Mouse (Mus musculus) MEL (cell line): ENCODE measurements around the gene Arhgap1. TPM values are rescaled to one million over a fixed set of nuclear protein-coding genes. Genes with fewer than 3 reads are reported as not detected.

Experiments used
- DNase-seq: peaks from one replicate; pipeline ENCODE4 v3.0.0; 2011; ENCODE audit warnings: low read depth, low spot score
- H3K27ac ChIP-seq: 2 replicates; pipeline ENCODE4 v1.5.1; 2012; ENCODE audit warnings: low read depth, mild to moderate bottlenecking, control low read depth, low read length, moderate library complexity; ENCODE audit not compliant: control insufficient read depth
- H3K27me3 ChIP-seq, 2 experiments: fragments of 150-350 bp in 1 of 2; sonication (generic) in 1 of 2; 2 replicates each; pipeline ENCODE4 v1.6.1; 2012; ENCODE audit warnings: low read length in 2 of 2, mild to moderate bottlenecking in 2 of 2, improper control_type of control experiment in 1 of 2, moderate library complexity in 1 of 2; ENCODE audit not compliant: insufficient read depth in 2 of 2, control insufficient read depth in 1 of 2
- H3K36me3 ChIP-seq, 2 experiments: 2 replicates each; pipeline ENCODE4 v1.6.1; 2012 to 2014; ENCODE audit warnings: low read length in 2 of 2, improper control_type of control experiment in 1 of 2, inconsistent platforms in 1 of 2, mild to moderate bottlenecking in 1 of 2; ENCODE audit not compliant: insufficient read depth in 2 of 2, control insufficient read depth in 1 of 2
- H3K4me1 ChIP-seq, 2 experiments: fragments of 150-350 bp in 1 of 2; sonication (generic) in 1 of 2; 2 replicates each; pipeline ENCODE4 v1.6.1; 2012; ENCODE audit warnings: low read length in 2 of 2, improper control_type of control experiment in 1 of 2, mild to moderate bottlenecking in 1 of 2; ENCODE audit not compliant: insufficient read depth in 2 of 2, control insufficient read depth in 1 of 2
- H3K4me3 ChIP-seq, 2 experiments: fragments of 150-350 bp in 1 of 2; sonication (generic) in 1 of 2; 2 replicates each; pipeline ENCODE4 v1.5.1; 2012; ENCODE audit warnings: low read depth in 2 of 2, low read length in 2 of 2, mild to moderate bottlenecking in 2 of 2, moderate library complexity in 2 of 2, control low read depth in 1 of 2, improper control_type of control experiment in 1 of 2; ENCODE audit not compliant: control insufficient read depth in 1 of 2, insufficient read depth in 1 of 2
- H3K79me2 ChIP-seq: 2 replicates; pipeline ENCODE4 v1.6.1; 2012; ENCODE audit warnings: mild to moderate bottlenecking, low read length, moderate library complexity; ENCODE audit not compliant: control insufficient read depth, poor library complexity, insufficient read depth
- H3K9ac ChIP-seq: 2 replicates; pipeline ENCODE4 v1.6.1; 2012; ENCODE audit warnings: low read depth, mild to moderate bottlenecking, control low read depth, low read length, moderate library complexity; ENCODE audit not compliant: control insufficient read depth, poor library complexity, severe bottlenecking
- H3K9me3 ChIP-seq: fragments of 150-350 bp; sonication (generic); replicated peaks from 2 replicates; pipeline ENCODE4 v1.6.1; 2012; ENCODE audit warnings: mild to moderate bottlenecking, low read length, improper control_type of control experiment, moderate library complexity; ENCODE audit not compliant: insufficient read depth
- BHLHE40 ChIP-seq: IDR thresholded peaks from 2 replicates; pipeline ENCODE4 v1.6.1; 2012; ENCODE audit warnings: low read depth, mild to moderate bottlenecking, inconsistent platforms, low read length, improper control_type of control experiment, borderline replicate concordance
- CHD1 ChIP-seq: IDR thresholded peaks from 2 replicates; pipeline ENCODE4 v1.6.1; 2012; ENCODE audit warnings: low read depth, mild to moderate bottlenecking, inconsistent platforms, low read length, improper control_type of control experiment
- CHD2 ChIP-seq: IDR thresholded peaks from 2 replicates; pipeline ENCODE4 v1.6.1; 2011; ENCODE audit warnings: low read length, improper control_type of control experiment
- CTCF ChIP-seq, 3 experiments: IDR thresholded peaks in 2 of 3; conservative IDR thresholded peaks in 1 of 3; 2 replicates each; pipeline ENCODE4 v1.5.1; 2011 to 2012; ENCODE audit warnings: low read length in 3 of 3, low read depth in 2 of 3, mild to moderate bottlenecking in 2 of 3, improper control_type of control experiment in 1 of 3, inconsistent platforms in 1 of 3, mixed read lengths in 1 of 3, moderate library complexity in 1 of 3; ENCODE audit not compliant: control insufficient read depth in 1 of 3, insufficient read depth in 1 of 3, poor library complexity in 1 of 3, severe bottlenecking in 1 of 3
- E2F4 ChIP-seq: IDR thresholded peaks from 2 replicates; pipeline ENCODE4 v1.6.1; 2011; ENCODE audit warnings: low read depth, low read length, improper control_type of control experiment, borderline replicate concordance
- GABPA ChIP-seq: IDR thresholded peaks from 2 replicates; pipeline ENCODE4 v1.6.1; 2012; ENCODE audit warnings: low read depth, mild to moderate bottlenecking, inconsistent platforms, low read length, improper control_type of control experiment, moderate library complexity
- GATA1 ChIP-seq: IDR thresholded peaks from 2 replicates; pipeline ENCODE4 v1.6.1; 2011; ENCODE audit warnings: low read depth, low read length, improper control_type of control experiment
- HCFC1 ChIP-seq: IDR thresholded peaks from 2 replicates; pipeline ENCODE4 v1.6.1; 2012; ENCODE audit warnings: low read depth, mild to moderate bottlenecking, inconsistent platforms, low read length, improper control_type of control experiment, moderate library complexity
- MAFK ChIP-seq: IDR thresholded peaks from 2 replicates; pipeline ENCODE4 v1.6.1; 2011; ENCODE audit warnings: low read depth, mild to moderate bottlenecking, low read length, improper control_type of control experiment, borderline replicate concordance
- MAX ChIP-seq: IDR thresholded peaks from 2 replicates; pipeline ENCODE4 v1.6.1; 2011; ENCODE audit warnings: low read length, improper control_type of control experiment
- MAZ ChIP-seq: IDR thresholded peaks from 2 replicates; pipeline ENCODE4 v1.6.1; 2012; ENCODE audit warnings: low read depth, mild to moderate bottlenecking, inconsistent platforms, low read length, improper control_type of control experiment
- MEF2A ChIP-seq: IDR thresholded peaks from 2 replicates; pipeline ENCODE4 v1.6.1; 2014; ENCODE audit warnings: low read depth, mild to moderate bottlenecking, inconsistent platforms, low read length, improper control_type of control experiment; ENCODE audit not compliant: poor library complexity, insufficient replicate concordance, severe bottlenecking; ENCODE audit errors: extremely low read depth
- MXI1 ChIP-seq: IDR thresholded peaks from 2 replicates; pipeline ENCODE4 v1.6.1; 2011; ENCODE audit warnings: mild to moderate bottlenecking, low read depth, low read length, improper control_type of control experiment
- MYB ChIP-seq: IDR thresholded peaks from 2 replicates; pipeline ENCODE4 v1.6.1; 2011; ENCODE audit warnings: mild to moderate bottlenecking, low read depth, low read length, improper control_type of control experiment
- MYC ChIP-seq: IDR thresholded peaks from 2 replicates; pipeline ENCODE4 v1.6.1; 2011; ENCODE audit warnings: low read depth, mild to moderate bottlenecking, low read length, improper control_type of control experiment, moderate library complexity
- NRF1 ChIP-seq: IDR thresholded peaks from 2 replicates; pipeline ENCODE4 v1.6.1; 2014; ENCODE audit warnings: low read depth, mild to moderate bottlenecking, inconsistent platforms, low read length, improper control_type of control experiment, moderate library complexity; ENCODE audit not compliant: poor library complexity, insufficient read depth, severe bottlenecking
- POLR2A ChIP-seq, 2 experiments: IDR thresholded peaks; 2 replicates each; pipeline ENCODE4 v1.6.1; 2011 to 2012; ENCODE audit warnings: low read length in 2 of 2, mild to moderate bottlenecking in 2 of 2, control low read depth in 1 of 2, improper control_type of control experiment in 1 of 2, low read depth in 1 of 2, moderate library complexity in 1 of 2; ENCODE audit not compliant: control insufficient read depth in 1 of 2, insufficient read depth in 1 of 2, poor library complexity in 1 of 2
- POLR2AphosphoS2 ChIP-seq: IDR thresholded peaks from 2 replicates; pipeline ENCODE4 v1.6.1; 2011; ENCODE audit warnings: low read length, improper control_type of control experiment
- RAD21 ChIP-seq: IDR thresholded peaks from 2 replicates; pipeline ENCODE4 v1.6.1; 2011; ENCODE audit warnings: mild to moderate bottlenecking, low read depth, low read length, improper control_type of control experiment
- RCOR1 ChIP-seq: IDR thresholded peaks from 2 replicates; pipeline ENCODE4 v1.6.1; 2012; ENCODE audit warnings: low read depth, mild to moderate bottlenecking, inconsistent platforms, low read length, improper control_type of control experiment
- SIN3A ChIP-seq: IDR thresholded peaks from 2 replicates; pipeline ENCODE4 v1.6.1; 2012; ENCODE audit warnings: low read length, improper control_type of control experiment, inconsistent platforms
- SMC3 ChIP-seq: IDR thresholded peaks from 2 replicates; pipeline ENCODE4 v1.6.1; 2011; ENCODE audit warnings: low read depth, low read length, improper control_type of control experiment
- TAL1 ChIP-seq: IDR thresholded peaks from 2 replicates; pipeline ENCODE4 v1.6.1; 2012; ENCODE audit warnings: mild to moderate bottlenecking, inconsistent platforms, low read length, moderate library complexity, mixed read lengths
- TBP ChIP-seq: IDR thresholded peaks from 2 replicates; pipeline ENCODE4 v1.8.0; 2011; ENCODE audit warnings: low read depth, low read length, improper control_type of control experiment
- UBTF ChIP-seq: IDR thresholded peaks from 2 replicates; pipeline ENCODE4 v1.6.1; 2012; ENCODE audit warnings: low read depth, mild to moderate bottlenecking, inconsistent platforms, low read length, improper control_type of control experiment, moderate library complexity, borderline replicate concordance; ENCODE audit not compliant: insufficient read depth
- USF1 ChIP-seq: IDR thresholded peaks from 2 replicates; pipeline ENCODE4 v1.6.1; 2014; ENCODE audit warnings: low read depth, mild to moderate bottlenecking, inconsistent platforms, low read length, improper control_type of control experiment, moderate library complexity
- USF2 ChIP-seq, 2 experiments: IDR thresholded peaks; 2 replicates each; pipeline ENCODE4 v1.6.1; 2011 to 2012; ENCODE audit warnings: improper control_type of control experiment in 2 of 2, low read length in 2 of 2, borderline replicate concordance in 1 of 2, inconsistent platforms in 1 of 2, low read depth in 1 of 2, mild to moderate bottlenecking in 1 of 2; ENCODE audit not compliant: insufficient read depth in 1 of 2
- ZC3H11A ChIP-seq: IDR thresholded peaks from 2 replicates; pipeline ENCODE4 v1.6.1; 2012; ENCODE audit warnings: low read depth, mild to moderate bottlenecking, inconsistent platforms, low read length, improper control_type of control experiment
- ZKSCAN1 ChIP-seq: IDR thresholded peaks from 2 replicates; pipeline ENCODE4 v1.6.1; 2012; ENCODE audit warnings: low read depth, mild to moderate bottlenecking, inconsistent platforms, low read length, improper control_type of control experiment, moderate library complexity
- ZMIZ1 ChIP-seq: IDR thresholded peaks from 2 replicates; pipeline ENCODE4 v1.6.1; 2012; ENCODE audit warnings: low read depth, mild to moderate bottlenecking, inconsistent platforms, low read length, improper control_type of control experiment, moderate library complexity
- ZNF384 ChIP-seq: IDR thresholded peaks from 2 replicates; pipeline ENCODE4 v1.6.1; 2012; ENCODE audit warnings: low read depth, mild to moderate bottlenecking, inconsistent platforms, low read length, improper control_type of control experiment
- polyA plus RNA-seq, 2 experiments: library from polyadenylated mRNA; stranded (reverse) in 1 of 2; unstranded in 1 of 2; fragments of >175 nt in 1 of 2; fragments of >200 nt in 1 of 2; gene quantifications; 2 replicates each; pipeline versions ENCODE4 v1.2.1 to v1.2.4; 2012; ENCODE audit warnings: low replicate concordance in 2 of 2, low read depth in 1 of 2; ENCODE audit not compliant: insufficient read length in 2 of 2, insufficient read depth in 1 of 2, missing spikeins in 1 of 2
- total RNA-seq: library from RNA; depleted of rRNA; stranded (reverse); fragments of 300-350 nt; gene quantifications from 2 replicates; pipeline ENCODE4 v1.2.3, GENCODE M21; 2012

The Arhgap1 gene
- total and polyA plus RNA-seq, 3 experiments, result 23.5 to 40.1 TPM; not detected in 1

DNA sequence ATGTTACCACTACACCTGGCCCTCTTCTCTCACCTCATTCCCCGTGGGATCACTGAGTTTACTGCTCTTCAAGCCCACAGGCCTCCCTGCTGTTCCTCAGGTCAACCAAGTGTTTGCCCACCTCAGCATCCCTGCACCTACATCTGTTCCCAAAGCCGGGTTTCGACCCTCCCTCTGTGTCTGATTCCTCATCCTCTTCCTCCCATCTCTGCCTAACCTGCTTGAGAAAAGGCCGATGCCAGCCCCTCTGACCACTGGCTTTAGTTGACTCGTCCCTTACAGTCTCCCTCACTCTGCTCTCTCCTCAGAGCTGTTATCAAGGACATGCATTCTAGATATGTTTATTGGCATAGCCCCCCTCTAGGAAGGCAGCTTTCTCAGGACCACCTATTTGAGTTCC is 22.2 kb upstream of the Arhgap1 start:
- H3K4me1 ChIP-seq, result no peaks in the 10 kb centered on the region
- no peaks in the 10 kb centered on the region for H3K9me3 ChIP-seq
- H3K27ac ChIP-seq, result no peak overlapping the region
- DNase-seq, result no peak
- no peaks in the 10 kb centered on the region for H3K79me2 ChIP-seq
- no peaks in the 10 kb centered on the region for H3K36me3 ChIP-seq
- no peak overlapping the region for H3K4me3 ChIP-seq
- TF ChIP-seq CHD2, result no peak
- TF ChIP-seq CTCF (IDR thresholded peaks at IDR 0.05 in 2 of 3, conservative IDR thresholded peaks at IDR 0.05 in 1 of 3; ENCODE audit: control insufficient read depth in 1 of 3, insufficient read depth in 1 of 3, low read depth in 2 of 3, low read length in 3 of 3, poor library complexity in 1 of 3, severe bottlenecking in 1 of 3), result no peak
- no peak for TF ChIP-seq UBTF
- TF ChIP-seq TBP, result no peak
- TF ChIP-seq GATA1, result no peak
- TF ChIP-seq RAD21, result no peak
- TF ChIP-seq GABPA, result no peak
- TF ChIP-seq POLR2AphosphoS2, result no peak
- TF ChIP-seq USF2 (IDR thresholded peaks at IDR 0.05; ENCODE audit: borderline replicate concordance in 1 of 2, insufficient read depth in 1 of 2, low read depth in 1 of 2, low read length in 2 of 2), result no peak
- no peak for TF ChIP-seq ZNF384
- no peak for TF ChIP-seq SIN3A
- no peak for TF ChIP-seq MAZ
- TF ChIP-seq TAL1, result no peak
- TF ChIP-seq ZC3H11A, result no peak
- TF ChIP-seq BHLHE40, result no peak
- TF ChIP-seq CHD1, result no peak
- no peak for TF ChIP-seq NRF1
- TF ChIP-seq RCOR1, result no peak
- TF ChIP-seq MYB, result no peak
- no peak for TF ChIP-seq USF1
- TF ChIP-seq, all 39 proteins: peak for 0
- no peaks in the 10 kb centered on the region for H3K27me3 ChIP-seq
- H3K9ac ChIP-seq, result no peak overlapping the region

DNA sequence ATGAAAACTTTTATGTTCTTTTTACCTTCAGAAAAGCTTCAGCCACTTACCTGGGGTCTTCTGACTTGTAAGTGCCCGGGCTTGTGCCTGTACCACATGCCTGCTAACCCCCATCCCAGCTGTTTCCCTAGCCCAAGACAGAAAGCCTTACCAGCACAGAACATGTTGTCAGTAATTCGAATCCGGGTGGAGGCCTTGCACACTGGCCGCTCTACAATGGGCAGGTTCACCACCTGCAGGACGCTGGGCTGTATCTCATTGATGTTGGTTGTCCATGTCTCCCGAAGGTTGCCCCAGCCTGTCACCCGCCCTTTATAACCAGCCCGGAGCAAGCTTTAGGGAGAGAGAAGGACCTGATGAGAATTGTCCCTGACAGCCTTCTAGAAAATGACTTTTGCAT is 21.5 kb upstream of the Arhgap1 start:
- TF ChIP-seq MAX (no peak), MXI1 (no peak), MEF2A (no peak), GATA1 (no peak), BHLHE40 (no peak), ZMIZ1 (no peak), POLR2A (IDR thresholded peaks at IDR 0.05; ENCODE audit: control insufficient read depth in 1 of 2, insufficient read depth in 1 of 2, low read depth in 1 of 2, low read length in 2 of 2, poor library complexity in 1 of 2) (no peak), HCFC1 (no peak), RAD21 (no peak), MAFK (no peak), MYC (no peak), SMC3 (no peak), POLR2AphosphoS2 (no peak), ZC3H11A (no peak), TAL1 (no peak), ZKSCAN1 (no peak), E2F4 (no peak)
- TF ChIP-seq, all 39 proteins: peak for 0
- DNase-seq, result no peak

More for the DNA sequence above, 21.5 kb upstream of the Arhgap1 start:
- no peak overlapping the region for H3K27ac ChIP-seq
- no peaks in the 10 kb centered on the region for H3K27me3 ChIP-seq
- no peak overlapping the region for H3K4me3 ChIP-seq
- H3K36me3 ChIP-seq, result no peaks in the 10 kb centered on the region
- no peaks in the 10 kb centered on the region for H3K79me2 ChIP-seq
- no peaks in the 10 kb centered on the region for H3K4me1 ChIP-seq
- H3K9ac ChIP-seq, result no peak overlapping the region
- H3K9me3 ChIP-seq, result no peaks in the 10 kb centered on the region
